Comparison of ENCODE assay signal across 8 mouse cellular contexts in genomic region chr3:97657655-97658411, GRCm38 (mm10). TPM values are rescaled to one million over a fixed set of nuclear protein-coding genes. Genes with fewer than 3 reads are reported as not detected.
DNase-seq lines count a peak whose midpoint lies in the region; ATAC-seq and TF ChIP-seq lines count a peak whose summit lies in the region.

Gene Prkab2 (plus strand): TSS chr3:97658193.

- H3K27me3 ChIP-seq in ES-Bruce4 (ENCODE audit: control insufficient read depth, insufficient read depth, low read length, poor library complexity, severe bottlenecking): no peaks in the 10 kb centered on the region
- H3K27me3 ChIP-seq in forebrain, embryonic 13.5 days: no peaks in the 10 kb centered on the region
- H3K27me3 ChIP-seq in liver, postnatal 0 days (ENCODE audit: insufficient read depth, low read length): no peaks in the 10 kb centered on the region
- no peaks in the 10 kb centered on the region for H3K27me3 ChIP-seq in neural tube, embryonic 14.5 days (ENCODE audit: control insufficient read depth, insufficient read depth, low read length)

- H3K9ac ChIP-seq in ES-Bruce4 (ENCODE audit: low read depth, poor library complexity, severe bottlenecking): peak within 1 kb of the TSS; percentile 85
- H3K9ac ChIP-seq in forebrain, embryonic 13.5 days: peak within 1 kb of the TSS; percentile 78
- H3K9ac ChIP-seq in liver, postnatal 0 days (replicated peaks): peak within 1 kb of the TSS; percentile 61
- peak within 1 kb of the TSS; percentile 74 for H3K9ac ChIP-seq in neural tube, embryonic 14.5 days (replicated peaks; ENCODE audit: low read depth, low read length)

- H3K36me3 ChIP-seq in ES-Bruce4 (ENCODE audit: control insufficient read depth, insufficient read depth, low read length, poor library complexity, severe bottlenecking): 0 out of 2 replicates have a peak, but pooled peaks cover 2% of the 10 kb centered on the region
- H3K36me3 ChIP-seq in forebrain, embryonic 13.5 days (ENCODE audit: poor library complexity, severe bottlenecking): 0 out of 2 replicates have a peak, but pooled peaks cover 3% of the 10 kb centered on the region
- H3K36me3 ChIP-seq in liver, postnatal 0 days (replicated peaks; ENCODE audit: insufficient read depth, low read length): no peaks in the 10 kb centered on the region; the same call in 1 of the 2 replicates
- H3K36me3 ChIP-seq in neural tube, embryonic 14.5 days (ENCODE audit: control insufficient read depth, insufficient read depth, low read length): no peaks in the 10 kb centered on the region

- peak; percentile 85 for ATAC-seq in cerebellum, adult (ENCODE audit: insufficient number of reproducible peaks, low FRiP score, low TSS enrichment)
- peak; percentile 96 for ATAC-seq in forebrain, embryonic 13.5 days
- ATAC-seq in liver, postnatal 0 days: peak; percentile 93
- ATAC-seq in neural tube, embryonic 14.5 days (ENCODE audit: low read depth): peak; percentile 93

- no peak within 1 kb of the TSS for H3K27ac ChIP-seq in ES-Bruce4 (ENCODE audit: insufficient read depth, low read length)
- H3K27ac ChIP-seq in forebrain, embryonic 13.5 days: 0 out of 2 replicates have a peak within 1 kb of the TSS, but pooled peaks have one; percentile 31
- H3K27ac ChIP-seq in liver, postnatal 0 days (ENCODE audit: low read depth): peak within 1 kb of the TSS; percentile 56; the same call in 1 of the 2 replicates
- H3K27ac ChIP-seq in neural tube, embryonic 14.5 days (ENCODE audit: low read depth, low read length): peak within 1 kb of the TSS; percentile 70

- peak; percentile 19 for TF ChIP-seq POLR2A in ES-Bruce4 (IDR thresholded peaks at IDR 0.05; ENCODE audit: insufficient read depth, low read length)

- no peaks in the 10 kb centered on the region for H3K9me3 ChIP-seq in ES-Bruce4 (replicated peaks; ENCODE audit: control insufficient read depth, insufficient read depth, low read length, poor library complexity, severe bottlenecking)
- H3K9me3 ChIP-seq in forebrain, embryonic 13.5 days (replicated peaks): no peaks in the 10 kb centered on the region; the same call in 1 of the 2 replicates
- no peaks in the 10 kb centered on the region for H3K9me3 ChIP-seq in liver, postnatal 0 days (ENCODE audit: low read length)
- H3K9me3 ChIP-seq in neural tube, embryonic 14.5 days (ENCODE audit: control insufficient read depth, low read length): no peaks in the 10 kb centered on the region

- intact Hi-C loops in heart, postnatal 10 days (cut with DNase I): loop anchor here (2.0 kb wide), 1 partner anchor 47 kb away; the partner anchor contains the start of gene Chd1l

- H3K4me1 ChIP-seq in ES-Bruce4 (ENCODE audit: control insufficient read depth, insufficient read depth, low read length): no peaks in the 10 kb centered on the region
- peaks cover 17% of the 10 kb centered on the region for H3K4me1 ChIP-seq in forebrain, embryonic 13.5 days
- peaks cover 15% of the 10 kb centered on the region for H3K4me1 ChIP-seq in liver, postnatal 0 days (ENCODE audit: insufficient read depth)
- H3K4me1 ChIP-seq in neural tube, embryonic 14.5 days (ENCODE audit: control insufficient read depth, insufficient read depth, low read length): peaks cover 10% of the 10 kb centered on the region; the same call in 1 of the 2 replicates

- WGBS in forebrain, embryonic 13.5 days: 3% methylated on average over 51 of the region's 51 CpGs
- whole genome bisulfite sequencing in large intestine, adult 2 months: 1% methylated on average over 50 of the region's 51 CpGs
- 2% methylated on average over 51 of the region's 51 CpGs for WGBS in liver, postnatal 0 days (ENCODE audit: insufficient replicate concordance)
- 2% methylated on average over 51 of the region's 51 CpGs for WGBS in neural tube, embryonic 14.5 days

- H3K4me3 ChIP-seq in ES-Bruce4 (ENCODE audit: low read depth, low read length): peak within 1 kb of the TSS; percentile 91
- H3K4me3 ChIP-seq in forebrain, embryonic 13.5 days: peak within 1 kb of the TSS; percentile 78
- H3K4me3 ChIP-seq in liver, postnatal 0 days (ENCODE audit: low read depth, low read length): peak within 1 kb of the TSS; percentile 93
- H3K4me3 ChIP-seq in neural tube, embryonic 14.5 days (ENCODE audit: low read depth, low read length): peak within 1 kb of the TSS; percentile 87

- peak within 1 kb of the TSS; percentile 83 for H3K4me2 ChIP-seq in forebrain, embryonic 13.5 days
- peak within 1 kb of the TSS; percentile 87 for H3K4me2 ChIP-seq in liver, postnatal 0 days (ENCODE audit: low read depth, low read length)
- H3K4me2 ChIP-seq in neural tube, embryonic 14.5 days (ENCODE audit: low read depth, low read length): peak within 1 kb of the TSS; percentile 75

- DNase-seq in heart, postnatal 10 days: peak; percentile 100
- DNase-seq in large intestine, adult 2 months (ENCODE audit: low read depth, low spot score): peak; percentile 84
- DNase-seq in liver, postnatal 0 days: peak; percentile 100
- peak; percentile 100 for DNase-seq in testis, postnatal 10 days (ENCODE audit: low spot score)

- TF ChIP-seq CTCF in ES-Bruce4 (IDR thresholded peaks at IDR 0.05; ENCODE audit: low read depth, low read length): no peak
- TF ChIP-seq CTCF in liver, postnatal 0 days (IDR thresholded peaks at IDR 0.05; ENCODE audit: low read depth): no peak

- TF ChIP-seq EP300 in ES-Bruce4 (IDR thresholded peaks at IDR 0.05; ENCODE audit: insufficient read depth, low read depth, low read length): no peak
- no peak for TF ChIP-seq EP300 in liver, postnatal 0 days (IDR thresholded peaks at IDR 0.05; ENCODE audit: low read depth)

RNA-seq across cellular contexts. Expression of gene Prkab2, which starts in this region (rescaled TPM):
- 17.6 and 21.2 TPM in 2 replicates for polyA plus RNA-seq in ES-Bruce4 (2011; ENCODE audit: insufficient read depth, insufficient read length, low read depth, missing spikeins)
- 5.6 and 6.8 TPM in 2 replicates for polyA plus RNA-seq in forebrain, embryonic 13.5 days (2015; fragmentation: Nextera tagmentation; extraction: Ambion mirVana)
- total RNA-seq in heart, postnatal 10 days (2021): 10 to 100 TPM; 17.5 to 18.8 TPM
- 2.8 and 4.0 TPM in 2 replicates for polyA plus RNA-seq in large intestine, adult 2 months (2012; rRNA removed)
- polyA plus RNA-seq in liver, postnatal 0 days (2015; fragmentation: Nextera tagmentation; extraction: Ambion mirVana): 1.1 TPM in 2 replicates
- polyA plus RNA-seq in neural tube, embryonic 14.5 days (2014; fragmentation: Nextera tagmentation; extraction: Ambion mirVana): 11.8 and 14.0 TPM in 2 replicates
